Mouse (Mus musculus) heart, postnatal 4 days (tissue): ENCODE data around the gene Bdh2. TPM values are rescaled to one million over a fixed set of nuclear protein-coding genes. Genes with fewer than 3 reads are reported as not detected.

Experiments used
- DNase-seq: peaks from one replicate; pipeline ENCODE4 v3.0.0; 2021
- total RNA-seq, 2 experiments: library from RNA; stranded (reverse); gene quantifications; 2 replicates each; pipeline ENCODE4 v1.2.3; 2021

The Bdh2 gene
- 1 to 10 TPM; 6.7 to 7.0 TPM for total RNA-seq

GRCm38 (mm10) chr3:135280669-135281415 lies at the start of gene Bdh2:
Gene Bdh2 (plus strand): TSS chr3:135281221.
- peak; percentile 86 for DNase-seq

- no peak for DNase-seq
Measured at GRCm38 (mm10) chr3:135232058-135232457, 49.0 kb upstream of the Bdh2 start.

GRCm38 (mm10) chr3:135232462-135232861 lies 48.6 kb upstream of the Bdh2 start:
- DNase-seq = no peak

GRCm38 (mm10) chr3:135245733-135246132 lies 35.3 kb upstream of the Bdh2 start:
- no peak for DNase-seq

GRCm38 (mm10) chr3:135246828-135247227 lies 34.2 kb upstream of the Bdh2 start:
- DNase-seq = no peak

GRCm38 (mm10) chr3:135249104-135249503 lies 31.9 kb upstream of the Bdh2 start:
- no peak for DNase-seq

GRCm38 (mm10) chr3:135251825-135252224 lies 29.2 kb upstream of the Bdh2 start:
- no peak for DNase-seq

GRCm38 (mm10) chr3:135254784-135255183 lies 26.2 kb upstream of the Bdh2 start:
- no peak for DNase-seq

- no peak for DNase-seq
Measured at GRCm38 (mm10) chr3:135258919-135259318, 22.1 kb upstream of the Bdh2 start.

GRCm38 (mm10) chr3:135260233-135260632 lies 20.8 kb upstream of the Bdh2 start:
- DNase-seq = no peak

GRCm38 (mm10) chr3:135268616-135269015 lies 12.4 kb upstream of the Bdh2 start:
- DNase-seq = no peak

- no peak for DNase-seq
Measured at GRCm38 (mm10) chr3:135269391-135269990, 11.5 kb upstream of the Bdh2 start.

GRCm38 (mm10) chr3:135272627-135273026 lies 8.4 kb upstream of the Bdh2 start:
- no peak for DNase-seq

GRCm38 (mm10) chr3:135273047-135273446 lies 8.0 kb upstream of the Bdh2 start:
- DNase-seq = no peak

- no peak for DNase-seq
Measured at GRCm38 (mm10) chr3:135280160-135280559, 861 bp upstream of the Bdh2 start.

- no peak for DNase-seq
Measured at GRCm38 (mm10) chr3:135281701-135282100, 680 bp downstream of the Bdh2 start.

GRCm38 (mm10) chr3:135285256-135285655 lies 4.2 kb downstream of the Bdh2 start:
- no peak for DNase-seq

GRCm38 (mm10) chr3:135285807-135286206 lies 4.8 kb downstream of the Bdh2 start:
- no peak for DNase-seq

- no peak for DNase-seq
Measured at GRCm38 (mm10) chr3:135288138-135288750, 7.2 kb downstream of the Bdh2 start.

- DNase-seq = no peak
Measured at GRCm38 (mm10) chr3:135289148-135289547, 8.1 kb downstream of the Bdh2 start.

- DNase-seq = peak; percentile 59
Measured at GRCm38 (mm10) chr3:135290249-135290894, 9.4 kb downstream of the Bdh2 start.

GRCm38 (mm10) chr3:135293703-135294102 lies 12.7 kb downstream of the Bdh2 start:
- peak; percentile 25 for DNase-seq

GRCm38 (mm10) chr3:135295559-135295958 lies 14.5 kb downstream of the Bdh2 start:
- DNase-seq = no peak
